Mouse (Mus musculus): ENCODE results near the gene Dclre1c.
A peak's percentile ranks its signal among the peaks of the same experiment; 100 is the strongest.
"Not testable (repeated sequence)": the region's sequence is repeated elsewhere in the genome, so short reads cannot be mapped to it uniquely, and the experiment has no call there.

The Dclre1c gene

GRCm38 (mm10) chr2:3423841-3424578 is at the start of gene Dclre1c:
Gene Dclre1c, plus strand, starts transcription at chr2:3424131.
- peak; percentile 92 to 96 for DNase-seq (ENCODE audit: inconsistent age in 2 of 2, low spot score in 1 of 2)

- DNase-seq (ENCODE audit: inconsistent age in 2 of 2, low spot score in 1 of 2): no peak
Measured at GRCm38 (mm10) chr2:3387105-3387860, 36.6 kb upstream of the Dclre1c start.

GRCm38 (mm10) chr2:3391945-3392344 is 32.0 kb upstream of the Dclre1c start:
- no peak for DNase-seq (ENCODE audit: inconsistent age in 2 of 2, low spot score in 1 of 2)

GRCm38 (mm10) chr2:3397110-3397509 is 26.8 kb upstream of the Dclre1c start, which contains the start of gene Olah:
Gene Olah, minus strand, starts transcription at chr2:3397210.
- not testable (repeated sequence) for DNase-seq (ENCODE audit: inconsistent age in 2 of 2, low spot score in 1 of 2)

- no peak for DNase-seq (ENCODE audit: inconsistent age in 2 of 2, low spot score in 1 of 2)
Measured at GRCm38 (mm10) chr2:3405981-3406380, 17.9 kb upstream of the Dclre1c start.

- no peak for DNase-seq (ENCODE audit: inconsistent age in 2 of 2, low spot score in 1 of 2)
Measured at GRCm38 (mm10) chr2:3407756-3408155, 16.2 kb upstream of the Dclre1c start.

GRCm38 (mm10) chr2:3414241-3414640 is 9.7 kb upstream of the Dclre1c start:
- peak; percentile 49 to 88 for DNase-seq (ENCODE audit: inconsistent age in 2 of 2, low spot score in 1 of 2)

GRCm38 (mm10) chr2:3415676-3416075 is 8.3 kb upstream of the Dclre1c start:
- no peak for DNase-seq (ENCODE audit: inconsistent age in 2 of 2, low spot score in 1 of 2)

- peak; percentile 97 to 99 for DNase-seq (ENCODE audit: inconsistent age in 2 of 2, low spot score in 1 of 2)
Measured at GRCm38 (mm10) chr2:3418883-3419431, 5.0 kb upstream of the Dclre1c start.

- no peak for DNase-seq (ENCODE audit: inconsistent age in 2 of 2, low spot score in 1 of 2)
Measured at GRCm38 (mm10) chr2:3420157-3420556, 3.8 kb upstream of the Dclre1c start.

GRCm38 (mm10) chr2:3422548-3422947 is 1.4 kb upstream of the Dclre1c start, which contains the start of gene Meig1:
Gene Meig1, minus strand, starts transcription at chr2:3422648.
- no peak for DNase-seq (ENCODE audit: inconsistent age in 2 of 2, low spot score in 1 of 2)

- no peak for DNase-seq (ENCODE audit: inconsistent age in 2 of 2, low spot score in 1 of 2)
Measured at GRCm38 (mm10) chr2:3424579-3424910, 614 bp downstream of the Dclre1c start.

GRCm38 (mm10) chr2:3430956-3431355 is 7.0 kb downstream of the Dclre1c start:
- DNase-seq (ENCODE audit: inconsistent age in 2 of 2, low spot score in 1 of 2): no peak

GRCm38 (mm10) chr2:3435369-3436061 is 11.6 kb downstream of the Dclre1c start:
- no peak for DNase-seq (ENCODE audit: inconsistent age in 2 of 2, low spot score in 1 of 2)

- DNase-seq (ENCODE audit: inconsistent age in 2 of 2, low spot score in 1 of 2): no peak
Measured at GRCm38 (mm10) chr2:3437956-3438355, 14.0 kb downstream of the Dclre1c start.

GRCm38 (mm10) chr2:3444206-3444605 is 20.3 kb downstream of the Dclre1c start:
- DNase-seq (ENCODE audit: inconsistent age in 2 of 2, low spot score in 1 of 2): no peak

GRCm38 (mm10) chr2:3445984-3446383 is 22.1 kb downstream of the Dclre1c start:
- no peak for DNase-seq (ENCODE audit: inconsistent age in 2 of 2, low spot score in 1 of 2)

GRCm38 (mm10) chr2:3449431-3449830 is 25.5 kb downstream of the Dclre1c start:
- no peak for DNase-seq (ENCODE audit: inconsistent age in 2 of 2, low spot score in 1 of 2)

GRCm38 (mm10) chr2:3453096-3453495 is 29.2 kb downstream of the Dclre1c start:
- peak in 1 of 2 experiments; percentile 53 for DNase-seq (ENCODE audit: inconsistent age in 2 of 2, low spot score in 1 of 2)

- no peak for DNase-seq (ENCODE audit: inconsistent age in 2 of 2, low spot score in 1 of 2)
Measured at GRCm38 (mm10) chr2:3456590-3456989, 32.7 kb downstream of the Dclre1c start.

- no peak for DNase-seq (ENCODE audit: inconsistent age in 2 of 2, low spot score in 1 of 2)
Measured at GRCm38 (mm10) chr2:3473891-3474290, 50.0 kb downstream of the Dclre1c start.
